Mouse (Mus musculus) spleen, postnatal 10 days (tissue): ENCODE measurements around the gene Foxl2.
A peak's percentile ranks its signal among the peaks of the same experiment; 100 is the strongest.

Source experiments
- DNase-seq, 2 experiments: peaks; one replicate each; pipeline ENCODE4 v3.0.0; 2021 to 2022; ENCODE audit warnings: low spot score in 2 of 2

Foxl2 gene

GRCm38 (mm10) chr9:98955103-98955715, at the start of gene Foxl2:
Foxl2 (plus strand) TSS chr9:98955288.
- DNase-seq: peak in 1 of 2 experiments; percentile 15

GRCm38 (mm10) chr9:98920629-98921523, 34.2 kb upstream of the Foxl2 start:
- no peak for DNase-seq

- no peak for DNase-seq
These were observed 32.0 kb upstream of the Foxl2 start for GRCm38 (mm10) chr9:98923119-98923518.

GRCm38 (mm10) chr9:98924183-98924582, 30.9 kb upstream of the Foxl2 start:
- DNase-seq: no peak

- DNase-seq: no peak
These were observed 25.6 kb upstream of the Foxl2 start for GRCm38 (mm10) chr9:98929496-98929895.

GRCm38 (mm10) chr9:98932931-98933330, 22.2 kb upstream of the Foxl2 start:
- DNase-seq: no peak

- no peak for DNase-seq
These were observed 19.7 kb upstream of the Foxl2 start for GRCm38 (mm10) chr9:98935190-98935909.

- DNase-seq: no peak
These were observed 15.8 kb upstream of the Foxl2 start for GRCm38 (mm10) chr9:98939290-98939689.

- peak in 1 of 2 experiments; percentile 14 for DNase-seq
These were observed 2.7 kb upstream of the Foxl2 start for GRCm38 (mm10) chr9:98952171-98953050.

- DNase-seq: peak in 1 of 2 experiments; percentile 6
These were observed 1.8 kb upstream of the Foxl2 start for GRCm38 (mm10) chr9:98953291-98953690.

- no peak for DNase-seq
These were observed 1.3 kb upstream of the Foxl2 start for GRCm38 (mm10) chr9:98953830-98954229.

GRCm38 (mm10) chr9:98954391-98955102, 541 bp upstream of the Foxl2 start:
- no peak for DNase-seq

- peak in 1 of 2 experiments; percentile 16 for DNase-seq
These were observed 682 bp downstream of the Foxl2 start for GRCm38 (mm10) chr9:98955716-98956224.

- DNase-seq: peak in 1 of 2 experiments; percentile 15
These were observed 1.7 kb downstream of the Foxl2 start for GRCm38 (mm10) chr9:98956591-98957381.

- no peak for DNase-seq
These were observed 2.8 kb downstream of the Foxl2 start for GRCm38 (mm10) chr9:98957751-98958351.

GRCm38 (mm10) chr9:98958628-98959027, 3.5 kb downstream of the Foxl2 start:
- no peak for DNase-seq

- no peak for DNase-seq
These were observed 4.8 kb downstream of the Foxl2 start for GRCm38 (mm10) chr9:98959851-98960250.

GRCm38 (mm10) chr9:98960348-98960747, 5.3 kb downstream of the Foxl2 start:
- no peak for DNase-seq
